Mouse (Mus musculus) hindbrain, embryonic 15.5 days (tissue): ENCODE results near the gene Cdkal1. TPM values are rescaled to one million over a fixed set of nuclear protein-coding genes. Genes with fewer than 3 reads are reported as not detected.

ENCODE experiments used
- ATAC-seq: fragments of 200-750 bp; cut with Nextera tagmentation; 2 replicates; pipeline ENCODE4 v1.8.0; 2017; ENCODE audit warnings: low read depth, moderate number of reproducible peaks, moderate TSS enrichment; ENCODE audit not compliant: low FRiP score
- H3K27ac ChIP-seq: fragments of 300-500 bp; sonication (generic); replicated peaks from 2 replicates; pipeline ENCODE4 v1.5.1; 2015; ENCODE audit warnings: mild to moderate bottlenecking, inconsistent platforms
- H3K27me3 ChIP-seq: fragments of 300-500 bp; sonication (generic); 2 replicates; pipeline ENCODE4 v1.6.1; 2015; ENCODE audit warnings: control low read depth, inconsistent platforms
- H3K36me3 ChIP-seq: fragments of 300-500 bp; sonication (generic); 2 replicates; pipeline ENCODE4 v1.6.1; 2015; ENCODE audit warnings: control low read depth, inconsistent platforms
- H3K4me1 ChIP-seq: fragments of 300-500 bp; sonication (generic); replicated peaks from 2 replicates; pipeline ENCODE4 v1.6.1; 2015; ENCODE audit warnings: control low read depth, inconsistent platforms
- H3K4me2 ChIP-seq: fragments of 300-500 bp; sonication (generic); 2 replicates; pipeline ENCODE4 v1.6.1; 2015; ENCODE audit warnings: moderate library complexity, mild to moderate bottlenecking, inconsistent platforms
- H3K4me3 ChIP-seq: fragments of 300-500 bp; sonication (generic); 2 replicates; pipeline ENCODE4 v1.5.1; 2015; ENCODE audit warnings: mild to moderate bottlenecking, inconsistent platforms
- H3K9ac ChIP-seq: fragments of 300-500 bp; sonication (generic); 2 replicates; pipeline ENCODE4 v1.6.1; 2015; ENCODE audit warnings: inconsistent platforms
- H3K9me3 ChIP-seq: fragments of 300-500 bp; sonication (generic); 2 replicates; pipeline ENCODE4 v1.6.1; 2016; ENCODE audit warnings: control low read depth, inconsistent platforms
- WGBS: fragments of 180-500 bp; shearing (Covaris S2); methylation state at CpG from one replicate; pipeline ENCODE4 v1.1.7; 2015; 5-methylcytosine and 5-hydroxymethylcytosine counted together
- polyA plus RNA-seq: library from polyadenylated mRNA; unstranded; fragments of >200 nt; fragmentation: Nextera tagmentation; extraction: Ambion mirVana; gene quantifications from 2 replicates; pipeline ENCODE4 v1.2.1, GENCODE M21; 2015

The Cdkal1 gene
- polyA plus RNA-seq, 1 experiment from 2014 or later = 20.2 TPM

DNA sequence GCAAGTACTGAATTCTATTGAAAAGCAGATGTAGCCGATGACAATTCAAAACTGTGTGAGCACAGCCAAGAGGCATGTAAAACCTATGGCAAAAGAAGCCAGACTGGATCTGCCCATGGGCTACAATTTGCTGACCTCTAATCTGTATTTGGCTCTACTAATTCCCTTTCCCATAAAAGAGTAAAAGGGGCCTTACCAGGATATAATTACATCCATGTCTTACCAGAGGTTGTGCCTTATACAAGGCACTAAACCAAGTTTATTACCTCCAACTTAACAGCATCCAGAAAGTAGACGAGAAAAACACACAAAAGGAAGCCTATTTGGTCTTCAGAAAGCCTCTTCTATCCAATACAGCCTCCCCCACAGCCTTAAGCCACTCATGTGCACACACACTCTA is 213.2 kb downstream of the Cdkal1 start:
- Histone ChIP-seq H3K27ac (no peak overlapping the region), H3K27me3 (no peaks in the 10 kb centered on the region), H3K4me2 (no peak overlapping the region), H3K36me3 (no peaks in the 10 kb centered on the region), H3K4me1 (no peaks in the 10 kb centered on the region), H3K4me3 (no peak overlapping the region), H3K9me3 (no peaks in the 10 kb centered on the region), H3K9ac (no peak overlapping the region)
- ATAC-seq = no peak
- 93% methylated on average over 2 of the region's 2 CpGs for WGBS

DNA sequence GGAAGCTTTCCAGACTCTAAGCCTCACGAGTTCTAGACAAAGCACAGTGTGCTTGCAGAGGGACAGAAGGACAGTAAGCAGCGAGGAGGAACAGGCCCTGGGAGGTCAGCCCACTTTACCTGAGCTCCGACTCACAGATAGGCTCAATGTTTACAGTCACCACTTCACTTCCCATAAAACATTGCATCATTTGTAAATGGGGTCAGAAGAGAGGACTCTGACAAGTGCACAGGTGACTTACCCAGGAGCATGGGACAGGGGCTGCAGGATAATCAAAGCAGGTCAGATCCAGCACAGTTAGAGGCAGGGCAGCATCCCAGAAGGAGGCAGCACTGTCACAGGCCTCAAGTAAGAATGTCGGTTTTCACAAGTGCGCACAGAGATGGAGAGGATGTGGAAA is 214.3 kb downstream of the Cdkal1 start:
- Histone ChIP-seq H3K9me3 (no peaks in the 10 kb centered on the region), H3K27me3 (no peaks in the 10 kb centered on the region), H3K9ac (no peak overlapping the region), H3K36me3 (no peaks in the 10 kb centered on the region), H3K4me2 (no peak overlapping the region), H3K27ac (no peak overlapping the region), H3K4me3 (no peak overlapping the region), H3K4me1 (no peaks in the 10 kb centered on the region)
- no peak for ATAC-seq
- 82% methylated on average over 5 of the region's 5 CpGs for WGBS

DNA sequence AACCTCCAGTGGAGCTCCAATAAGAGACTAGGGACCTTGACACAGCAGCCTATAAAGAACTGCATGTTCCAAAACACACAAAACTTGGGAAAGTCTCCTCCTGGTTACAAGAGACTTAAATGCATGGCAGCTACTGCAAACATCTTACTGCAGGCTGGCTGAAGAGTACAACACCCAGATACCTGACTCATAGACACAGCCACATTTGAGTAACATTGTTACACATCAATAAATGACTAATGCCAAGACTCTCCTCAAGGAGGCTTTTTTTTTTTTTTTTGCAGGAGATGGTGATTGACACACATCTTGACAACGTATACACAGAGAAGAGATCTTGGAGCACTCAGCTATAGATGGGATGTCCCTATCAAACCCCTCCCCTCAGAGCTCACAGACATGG is 215.3 kb downstream of the Cdkal1 start:
- Histone ChIP-seq H3K27me3 (no peaks in the 10 kb centered on the region), H3K4me1 (no peaks in the 10 kb centered on the region), H3K9me3 (no peaks in the 10 kb centered on the region), H3K36me3 (no peaks in the 10 kb centered on the region), H3K27ac (no peak overlapping the region), H3K4me2 (no peak overlapping the region), H3K4me3 (no peak overlapping the region), H3K9ac (no peak overlapping the region)
- ATAC-seq = no peak
- 81% methylated on average over 1 of the region's 1 CpGs for WGBS

DNA sequence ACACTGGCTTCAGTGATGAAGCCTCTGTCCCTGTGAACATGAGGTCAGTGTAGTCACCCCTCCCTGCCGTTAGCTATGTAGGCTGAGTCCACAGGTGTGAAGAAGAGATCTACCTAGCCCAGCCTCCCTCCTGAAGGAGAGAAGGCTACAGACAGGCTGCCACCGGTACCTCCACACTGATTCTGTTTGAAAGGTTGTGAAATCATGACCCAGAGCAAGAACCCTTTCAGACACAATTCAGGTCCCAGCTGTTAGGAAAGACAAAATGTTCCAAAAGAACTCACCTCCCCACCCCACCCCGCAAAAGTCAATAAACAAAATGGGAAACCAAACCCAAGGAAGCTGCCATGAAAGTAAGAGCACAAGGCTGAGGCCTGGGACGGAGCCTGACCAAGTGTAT is 217.2 kb downstream of the Cdkal1 start:
- Histone ChIP-seq H3K27ac (no peak overlapping the region), H3K4me3 (no peak overlapping the region), H3K9ac (no peak overlapping the region), H3K4me1 (no peaks in the 10 kb centered on the region), H3K27me3 (no peaks in the 10 kb centered on the region), H3K36me3 (no peaks in the 10 kb centered on the region), H3K9me3 (no peaks in the 10 kb centered on the region), H3K4me2 (no peak overlapping the region)
- no peak for ATAC-seq
- WGBS = 95% methylated on average over 4 of the region's 4 CpGs

DNA sequence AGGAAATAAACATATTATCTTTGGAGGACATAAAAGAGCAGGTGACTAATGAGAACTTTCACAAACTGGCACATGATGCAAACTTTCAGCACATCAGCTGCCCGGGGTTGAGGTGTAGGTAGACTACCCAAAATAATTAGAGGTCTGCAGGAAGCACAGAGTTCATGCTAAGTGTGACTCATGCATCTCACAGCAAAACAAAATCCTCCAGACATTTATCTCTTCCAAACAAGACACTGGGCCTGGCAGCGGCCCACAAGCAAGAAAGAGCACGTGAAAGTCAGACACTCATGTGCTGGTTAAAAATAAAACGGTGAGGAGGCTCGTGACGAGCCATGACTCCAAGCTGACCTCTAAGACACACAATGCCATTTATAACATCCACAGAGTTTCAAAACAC is 217.7 kb downstream of the Cdkal1 start:
- Histone ChIP-seq H3K9me3 (no peaks in the 10 kb centered on the region), H3K4me1 (no peaks in the 10 kb centered on the region), H3K36me3 (no peaks in the 10 kb centered on the region), H3K27me3 (no peaks in the 10 kb centered on the region), H3K4me2 (no peak overlapping the region), H3K9ac (no peak overlapping the region), H3K27ac (no peak overlapping the region), H3K4me3 (no peak overlapping the region)
- WGBS = 87% methylated on average over 6 of the region's 6 CpGs
- ATAC-seq = no peak

DNA sequence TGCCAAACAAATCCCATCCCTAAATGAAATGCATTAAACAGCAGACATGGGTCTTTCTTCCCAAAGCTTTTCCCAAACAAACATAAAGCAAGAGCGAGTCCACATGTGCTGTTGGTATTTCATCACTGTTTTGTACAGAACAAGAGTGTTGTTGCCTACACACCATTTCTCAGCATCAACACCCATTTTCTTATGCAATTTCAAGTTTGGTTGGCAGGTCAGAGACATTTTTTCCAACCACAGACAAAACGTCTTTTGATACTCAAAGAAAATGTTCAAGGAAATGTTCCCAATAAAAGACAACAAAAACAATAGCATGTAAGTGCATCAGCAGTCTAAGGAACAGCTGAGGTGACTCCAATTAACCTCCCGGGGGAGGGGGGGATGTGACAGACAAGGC is 219.9 kb downstream of the Cdkal1 start:
- ATAC-seq = no peak
- H3K36me3 ChIP-seq = no peaks in the 10 kb centered on the region
- no peak overlapping the region for H3K27ac ChIP-seq
- no peak overlapping the region for H3K4me2 ChIP-seq
- no peaks in the 10 kb centered on the region for H3K9me3 ChIP-seq
- no peaks in the 10 kb centered on the region for H3K4me1 ChIP-seq
- H3K4me3 ChIP-seq = no peak overlapping the region
- WGBS = 77% methylated on average over 3 of the region's 3 CpGs
- no peaks in the 10 kb centered on the region for H3K27me3 ChIP-seq
- no peak overlapping the region for H3K9ac ChIP-seq

DNA sequence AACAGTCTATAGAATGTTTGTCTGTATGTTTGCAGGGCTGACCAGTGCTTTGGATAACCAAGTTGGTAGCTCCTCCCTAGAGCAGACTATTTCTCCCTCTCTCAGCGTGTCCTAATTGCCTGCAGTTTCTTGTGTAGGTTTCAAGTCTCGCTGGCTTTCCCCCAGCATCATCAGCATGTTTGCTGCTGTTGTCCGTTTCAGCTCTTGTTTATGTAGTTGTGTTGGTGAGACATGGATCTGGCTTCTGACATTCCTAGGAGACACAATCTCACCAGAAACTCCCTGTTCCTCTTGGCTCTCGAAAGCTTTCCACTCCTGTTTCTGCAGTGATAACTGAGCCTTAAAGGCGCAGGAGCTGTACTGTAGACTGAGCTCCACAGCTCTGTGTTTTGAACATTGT is 224.1 kb downstream of the Cdkal1 start:
- Histone ChIP-seq H3K4me3 (no peak overlapping the region), H3K27ac (no peak overlapping the region), H3K9me3 (no peaks in the 10 kb centered on the region), H3K27me3 (no peaks in the 10 kb centered on the region), H3K4me2 (no peak overlapping the region), H3K36me3 (no peaks in the 10 kb centered on the region), H3K4me1 (no peaks in the 10 kb centered on the region), H3K9ac (no peak overlapping the region)
- WGBS = 72% methylated on average over 5 of the region's 5 CpGs
- ATAC-seq = no peak

DNA sequence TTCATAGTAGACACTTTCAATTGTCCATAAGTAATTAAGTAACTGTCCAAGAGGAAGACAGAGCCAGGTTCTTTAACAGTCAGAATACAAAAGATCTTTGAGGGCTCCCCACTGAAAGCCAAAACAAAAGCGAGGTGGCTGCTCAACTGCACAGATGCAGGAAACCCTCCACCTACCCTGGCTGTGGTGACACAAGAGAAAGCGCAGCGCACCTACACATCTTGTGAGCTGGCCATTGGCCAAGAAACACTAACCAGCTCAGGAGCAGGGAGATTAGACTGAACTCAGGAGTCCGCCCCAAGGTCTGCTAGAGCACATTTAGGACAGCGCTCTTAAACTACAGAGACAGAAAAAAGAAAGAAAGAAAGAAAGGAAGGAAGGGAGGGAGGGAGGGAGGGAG is 226.9 kb downstream of the Cdkal1 start:
- Histone ChIP-seq H3K9me3 (no peaks in the 10 kb centered on the region), H3K4me3 (no peak overlapping the region), H3K27ac (no peak overlapping the region), H3K27me3 (no peaks in the 10 kb centered on the region), H3K4me1 (no peaks in the 10 kb centered on the region), H3K4me2 (no peak overlapping the region), H3K36me3 (no peaks in the 10 kb centered on the region), H3K9ac (no peak overlapping the region)
- 52% methylated on average over 5 of the region's 5 CpGs for WGBS
- no peak for ATAC-seq

DNA sequence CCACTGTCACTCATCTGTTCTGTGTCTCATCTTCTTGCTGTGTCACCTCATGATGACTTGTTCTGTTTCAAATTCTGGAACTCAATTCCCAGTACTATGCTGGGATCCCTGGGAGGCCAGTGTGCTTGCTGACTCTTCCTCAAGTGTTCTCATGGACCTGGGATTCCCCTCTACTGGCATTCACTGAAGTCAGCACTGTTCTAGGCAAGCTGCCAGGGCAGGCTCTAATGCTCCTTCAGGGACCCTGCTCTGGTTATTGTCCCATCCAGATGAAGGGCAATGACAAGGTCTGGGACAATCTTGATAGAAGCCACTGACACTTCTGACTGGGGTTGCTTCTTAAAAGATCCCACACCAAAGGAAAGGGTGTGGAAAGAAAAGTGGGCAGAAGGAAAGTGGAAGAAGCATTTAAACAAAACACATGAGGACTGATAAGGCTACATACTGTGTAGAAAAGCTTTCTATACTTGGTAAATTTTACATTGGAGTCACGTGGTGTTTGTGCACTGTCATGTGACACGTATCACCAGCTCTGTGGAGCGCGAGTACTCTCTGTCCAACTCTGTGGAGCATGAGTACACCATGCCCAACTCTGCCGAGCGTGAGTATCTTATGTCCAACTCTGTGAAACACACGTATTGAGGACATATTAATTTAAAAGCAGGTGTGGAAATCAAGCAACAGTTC is 227.9 kb downstream of the Cdkal1 start:
- Histone ChIP-seq H3K4me1 (no peaks in the 10 kb centered on the region), H3K4me2 (no peak overlapping the region), H3K9me3 (no peaks in the 10 kb centered on the region), H3K9ac (no peak overlapping the region), H3K27ac (no peak overlapping the region), H3K36me3 (no peaks in the 10 kb centered on the region), H3K27me3 (no peaks in the 10 kb centered on the region), H3K4me3 (no peak overlapping the region)
- ATAC-seq = no peak
- WGBS = 96% methylated on average over 7 of the region's 7 CpGs

DNA sequence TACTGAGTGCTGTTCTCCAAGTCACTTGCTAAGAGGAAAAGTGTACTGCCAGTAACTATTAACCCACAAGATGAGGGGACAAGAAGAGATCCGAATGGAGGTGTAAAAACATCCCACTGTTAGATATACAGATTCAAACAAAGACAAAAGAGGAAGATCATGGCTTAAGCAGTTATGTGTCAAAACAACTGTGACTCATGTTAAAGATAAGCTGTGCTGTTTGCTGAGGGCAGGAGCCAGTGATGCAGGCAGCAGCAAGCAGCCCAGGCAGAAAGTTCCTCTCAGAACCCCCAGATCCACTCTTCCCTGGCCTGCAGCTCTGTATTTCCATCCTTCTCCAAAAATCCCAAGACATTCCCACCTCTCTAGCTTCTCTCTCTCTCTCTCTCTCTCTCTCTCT is 230.5 kb downstream of the Cdkal1 start:
- H3K4me3 ChIP-seq = no peak overlapping the region
- H3K27ac ChIP-seq = no peak overlapping the region
- no peaks in the 10 kb centered on the region for H3K27me3 ChIP-seq
- no peak overlapping the region for H3K9ac ChIP-seq
- H3K4me2 ChIP-seq = no peak overlapping the region
- H3K4me1 ChIP-seq = peaks cover 9% of the 10 kb centered on the region; the same call in 1 of the 2 replicates
- no peak for ATAC-seq
- H3K36me3 ChIP-seq = no peaks in the 10 kb centered on the region
- no peaks in the 10 kb centered on the region for H3K9me3 ChIP-seq
- 69% methylated on average over 1 of the region's 1 CpGs for WGBS

DNA sequence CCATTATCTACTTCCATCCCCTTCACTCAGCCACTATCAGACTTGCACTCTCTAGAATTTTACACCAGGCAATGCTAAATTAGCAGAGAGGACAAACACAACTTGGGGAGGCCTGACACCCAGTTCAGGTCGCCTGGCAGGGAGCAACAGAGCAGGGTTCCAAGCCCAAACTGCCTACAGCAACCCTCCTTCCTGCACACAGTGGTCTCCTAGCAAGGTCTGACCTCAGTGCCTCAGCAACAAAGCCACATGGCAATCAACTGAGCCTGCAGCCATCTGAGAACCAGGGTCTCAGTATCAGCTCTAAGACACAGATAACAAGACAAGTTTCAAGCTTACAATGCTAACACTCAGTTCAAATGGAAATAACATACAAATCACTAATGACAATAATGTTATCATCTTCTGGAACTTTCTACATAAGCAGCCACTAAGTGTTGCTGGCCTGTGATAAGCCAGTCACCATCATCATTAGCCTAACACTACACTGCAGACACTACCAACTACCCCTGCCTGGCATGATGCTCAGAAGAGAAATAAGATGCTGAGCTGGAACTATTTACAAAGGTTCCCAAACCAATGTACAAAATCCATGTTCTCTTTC is 231.7 kb downstream of the Cdkal1 start:
- WGBS = 68% methylated on average over 1 of the region's 1 CpGs
- Histone ChIP-seq H3K27ac (no peak overlapping the region), H3K4me2 (no peak overlapping the region), H3K27me3 (no peaks in the 10 kb centered on the region), H3K9ac (no peak overlapping the region), H3K9me3 (no peaks in the 10 kb centered on the region), H3K36me3 (no peaks in the 10 kb centered on the region), H3K4me1 (peaks cover 9% of the 10 kb centered on the region; the same call in 1 of the 2 replicates), H3K4me3 (no peak overlapping the region)
- ATAC-seq = no peak

DNA sequence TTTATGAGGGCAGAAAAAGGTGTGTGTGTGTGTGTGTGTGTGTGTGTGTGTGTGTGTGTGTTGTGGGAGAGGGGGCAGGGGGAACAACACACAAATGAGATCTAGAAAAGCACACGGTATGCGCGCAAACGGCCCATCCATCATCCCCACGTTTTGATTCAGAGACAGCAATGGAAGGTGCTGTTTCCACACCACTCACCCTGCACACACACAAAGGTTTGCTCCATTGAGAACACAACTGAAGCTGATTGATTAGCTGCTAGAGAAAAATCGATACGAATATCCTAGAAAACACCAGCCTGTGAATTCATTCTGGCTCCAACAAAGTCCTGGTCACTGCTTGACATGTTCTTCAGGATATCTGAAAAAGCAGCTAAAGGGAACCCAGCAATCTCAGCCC is 233.6 kb downstream of the Cdkal1 start:
- no peaks in the 10 kb centered on the region for H3K36me3 ChIP-seq
- H3K4me2 ChIP-seq = no peak overlapping the region
- H3K27me3 ChIP-seq = no peaks in the 10 kb centered on the region
- no peak for ATAC-seq
- H3K4me3 ChIP-seq = no peak overlapping the region
- no peak overlapping the region for H3K9ac ChIP-seq
- H3K4me1 ChIP-seq = peaks cover 9% of the 10 kb centered on the region; the same call in 1 of the 2 replicates
- WGBS = 43% methylated on average over 7 of the region's 7 CpGs
- no peaks in the 10 kb centered on the region for H3K9me3 ChIP-seq
- no peak overlapping the region for H3K27ac ChIP-seq

DNA sequence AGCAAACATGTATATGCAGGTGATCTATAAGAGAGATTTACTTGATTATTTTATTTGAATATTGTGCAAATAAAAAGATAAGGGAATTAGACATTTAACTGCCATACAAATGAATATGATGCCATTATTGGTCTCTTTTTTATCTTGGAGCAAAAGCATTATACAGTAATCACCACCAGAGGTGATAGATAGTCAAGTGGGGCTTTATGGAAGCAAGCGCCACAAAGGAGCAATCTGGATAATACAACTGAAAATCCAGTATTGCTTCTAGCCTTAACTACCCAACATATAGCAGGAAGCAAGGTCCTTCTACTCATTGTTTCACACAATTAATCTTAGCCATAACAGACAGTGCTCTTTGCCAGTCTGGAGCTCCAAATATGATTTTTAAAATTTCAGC is 234.1 kb downstream of the Cdkal1 start:
- no peaks in the 10 kb centered on the region for H3K9me3 ChIP-seq
- H3K36me3 ChIP-seq = no peaks in the 10 kb centered on the region
- ATAC-seq = no peak
- peaks cover 9% of the 10 kb centered on the region; the same call in 1 of the 2 replicates for H3K4me1 ChIP-seq
- no peak overlapping the region for H3K27ac ChIP-seq
- no peaks in the 10 kb centered on the region for H3K27me3 ChIP-seq
- H3K9ac ChIP-seq = no peak overlapping the region
- H3K4me3 ChIP-seq = no peak overlapping the region
- 77% methylated on average over 1 of the region's 1 CpGs for WGBS
- H3K4me2 ChIP-seq = no peak overlapping the region
